Mouse (Mus musculus): ENCODE measurements around the gene Klhl18. TPM values are rescaled to one million over a fixed set of nuclear protein-coding genes. Genes with fewer than 3 reads are reported as not detected.

Gene Klhl18
- polyA plus RNA-seq (2016; fragmentation: Nextera tagmentation; extraction: Ambion mirVana), result 9.0 and 10.0 TPM in 2 replicates

DNA sequence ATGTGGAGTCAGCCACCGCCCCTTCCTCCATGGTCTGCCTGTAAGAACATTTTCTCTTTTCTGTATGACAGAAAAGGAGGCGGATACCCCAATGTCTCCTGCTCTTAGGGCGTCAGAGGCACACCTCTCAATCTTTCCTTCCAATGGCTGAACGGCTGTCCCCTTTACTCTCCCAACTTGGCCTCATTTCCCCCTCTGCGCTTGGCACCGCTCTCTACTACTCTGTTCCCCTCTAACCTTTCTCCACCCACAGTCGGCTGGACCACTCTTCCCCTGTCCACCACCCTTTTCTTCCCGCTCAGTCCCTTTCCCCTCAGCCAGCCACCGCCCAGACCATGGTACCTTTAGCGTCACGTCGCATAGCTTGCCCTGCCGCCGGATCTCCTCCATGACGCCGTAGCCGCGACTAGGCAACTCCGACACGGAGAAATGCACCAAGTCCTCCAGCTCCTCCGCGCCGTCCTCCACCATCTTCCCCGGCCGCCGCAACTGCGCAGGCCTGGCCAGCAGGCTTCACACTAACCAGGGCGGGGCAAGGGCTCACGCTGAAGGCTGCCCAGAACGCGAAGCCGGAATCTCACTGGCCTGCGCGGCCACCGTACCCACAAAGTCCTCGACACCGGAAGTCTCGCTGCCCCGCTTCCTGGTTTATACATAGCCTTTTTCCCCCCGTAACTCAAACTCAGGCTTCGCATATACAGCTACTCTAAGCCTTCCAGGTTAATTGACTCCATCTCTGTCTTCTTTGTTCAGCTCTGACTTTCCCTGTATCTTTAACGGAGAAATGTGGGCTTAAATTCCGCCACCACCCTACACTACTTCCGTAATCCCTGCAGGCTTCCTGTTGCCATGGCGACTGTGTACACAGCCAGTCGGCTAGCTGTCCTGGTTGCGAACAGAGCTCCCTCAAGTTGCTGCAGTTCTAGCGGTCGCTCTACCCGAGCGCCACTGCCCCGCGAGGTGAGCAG, at the start of gene Klhl18, which contains the start of gene Kif9:
Gene Klhl18 (minus strand): TSS at position 571 of the 968 bp plus-strand sequence.
Gene Kif9 (plus strand): TSS at position 835 of the 968 bp plus-strand sequence.
- H3K4me3 ChIP-seq, result peak within 1 kb of the TSS; percentile 87

GRCm38 (mm10) chr9:110525737-110526136, 49.2 kb upstream of the Klhl18 start:
- Histone ChIP-seq H3K27ac (no peak overlapping the region), H3K36me3 (no peaks in the 10 kb centered on the region), H3K9me3 (no peaks in the 10 kb centered on the region), H3K4me3 (no peak overlapping the region), H3K4me1 (no peaks in the 10 kb centered on the region), H3K27me3 (ENCODE audit: insufficient read depth, poor library complexity, severe bottlenecking) (no peaks in the 10 kb centered on the region)
- no peak for DNase-seq (ENCODE audit: low spot score)
- 45% methylated on average over 2 of the region's 2 CpGs for WGBS

More for the DNA sequence above, at the start of gene Klhl18, which contains the start of gene Kif9:
- peaks cover 8% of the 10 kb centered on the region for H3K4me1 ChIP-seq
- H3K27me3 ChIP-seq (ENCODE audit: insufficient read depth, poor library complexity, severe bottlenecking), result peaks cover 19% of the 10 kb centered on the region
- WGBS, result under 1% methylated on average over 53 of the region's 53 CpGs
- peaks cover 9% of the 10 kb centered on the region for H3K36me3 ChIP-seq
- H3K27ac ChIP-seq, result peak within 1 kb of the TSS; percentile 93
- DNase-seq (ENCODE audit: low spot score), result peak; percentile 98
- H3K9me3 ChIP-seq, result no peaks in the 10 kb centered on the region

GRCm38 (mm10) chr9:110490913-110491312, 14.4 kb upstream of the Klhl18 start:
- no peaks in the 10 kb centered on the region for H3K9me3 ChIP-seq
- DNase-seq (ENCODE audit: low spot score), result no peak
- 54% methylated on average over 5 of the region's 5 CpGs for WGBS
- H3K4me3 ChIP-seq, result no peak overlapping the region
- H3K4me1 ChIP-seq, result no peaks in the 10 kb centered on the region
- H3K27me3 ChIP-seq (ENCODE audit: insufficient read depth, poor library complexity, severe bottlenecking), result no peaks in the 10 kb centered on the region
- H3K27ac ChIP-seq, result no peak overlapping the region
- no peaks in the 10 kb centered on the region for H3K36me3 ChIP-seq

DNA sequence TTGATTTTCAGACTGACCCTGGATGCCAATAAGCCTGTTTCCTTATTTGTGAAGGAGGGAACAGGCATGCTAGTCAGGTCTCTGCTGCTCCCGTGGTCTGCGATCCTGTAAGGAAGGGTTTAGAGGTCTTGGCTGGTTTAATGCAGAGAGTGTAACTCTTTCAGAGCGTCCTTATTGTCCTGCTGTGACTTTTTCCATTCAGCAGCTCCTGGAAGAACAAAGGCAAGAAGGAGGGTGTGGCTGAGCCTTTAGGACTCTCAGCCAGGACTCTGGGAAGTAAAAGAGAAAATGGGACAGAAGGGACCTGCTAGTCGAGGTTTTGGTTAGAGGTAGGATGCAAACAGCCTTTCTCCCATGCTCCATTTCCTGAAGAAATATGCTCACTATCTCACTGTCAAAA, 12.3 kb upstream of the Klhl18 start:
- Histone ChIP-seq H3K4me3 (no peak overlapping the region), H3K4me1 (no peaks in the 10 kb centered on the region), H3K27me3 (ENCODE audit: insufficient read depth, poor library complexity, severe bottlenecking) (no peaks in the 10 kb centered on the region), H3K27ac (no peak overlapping the region), H3K9me3 (no peaks in the 10 kb centered on the region), H3K36me3 (no peaks in the 10 kb centered on the region)
- DNase-seq (ENCODE audit: low spot score), result no peak
- 60% methylated on average over 4 of the region's 4 CpGs for WGBS

DNA sequence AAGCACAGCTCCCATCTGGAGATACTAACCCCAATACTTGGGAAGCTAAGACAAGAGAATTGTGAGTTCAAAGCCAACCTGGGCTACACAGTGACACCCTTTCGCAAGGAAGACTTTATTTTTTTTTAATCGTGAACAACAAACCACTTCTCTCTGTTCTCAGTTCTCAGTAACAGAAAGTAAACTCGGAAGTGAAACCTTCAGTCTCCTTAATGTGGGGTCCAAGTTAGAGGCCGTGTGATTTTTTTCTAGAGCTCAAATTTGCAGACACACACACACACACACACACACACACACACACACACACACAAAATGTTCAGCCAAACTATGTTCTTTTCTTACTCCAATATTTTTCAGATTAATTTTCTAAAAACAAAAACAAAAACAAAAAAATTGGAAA, 2.1 kb upstream of the Klhl18 start:
- Histone ChIP-seq H3K9me3 (no peaks in the 10 kb centered on the region), H3K27me3 (ENCODE audit: insufficient read depth, poor library complexity, severe bottlenecking) (peaks cover 19% of the 10 kb centered on the region), H3K36me3 (no peaks in the 10 kb centered on the region), H3K4me3 (no peak overlapping the region), H3K4me1 (peaks cover 8% of the 10 kb centered on the region), H3K27ac (no peak overlapping the region)
- DNase-seq (ENCODE audit: low spot score), result no peak
- 69% methylated on average over 4 of the region's 4 CpGs for WGBS

DNA sequence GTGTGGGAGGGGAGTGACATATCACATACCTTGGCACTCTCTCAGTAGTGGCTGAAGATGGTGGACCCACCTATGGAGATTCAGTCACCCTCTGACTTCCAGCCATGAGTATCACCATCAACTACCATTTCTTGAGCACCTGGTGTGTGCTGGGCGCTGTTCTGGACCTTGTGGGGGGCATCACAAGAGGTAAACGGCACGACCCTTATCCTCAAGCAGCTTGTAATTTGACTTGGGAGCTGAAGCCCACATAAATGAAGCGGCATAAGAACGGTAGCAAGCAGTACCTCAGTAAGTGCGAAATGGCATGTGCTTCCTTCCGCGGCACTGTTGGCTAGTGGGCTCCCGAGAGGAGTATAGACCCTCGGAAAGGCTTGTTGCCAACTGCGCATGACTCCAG, 1.5 kb upstream of the Klhl18 start:
- Histone ChIP-seq H3K4me1 (peaks cover 8% of the 10 kb centered on the region), H3K4me3 (no peak overlapping the region)
- 43% methylated on average over 11 of the region's 11 CpGs for WGBS

DNA sequence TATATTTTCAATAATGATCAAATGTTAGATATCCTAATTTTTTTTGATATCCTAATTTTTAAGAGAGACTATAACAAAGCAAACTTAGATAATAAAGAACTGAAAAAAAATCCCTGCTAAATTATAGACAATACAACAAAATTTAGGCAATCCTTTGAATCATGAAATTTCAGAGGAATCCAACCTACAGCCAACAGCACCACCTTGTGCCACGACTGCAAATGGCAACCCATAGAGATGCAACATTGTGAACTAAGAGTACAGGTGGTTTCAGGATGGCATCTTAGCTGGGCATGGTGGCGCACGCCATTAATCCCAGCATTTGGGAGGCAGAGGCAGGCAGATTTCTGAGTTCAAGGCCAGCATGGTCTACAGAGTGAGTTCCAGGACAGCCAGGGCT, 10.3 kb downstream of the Klhl18 start:
- H3K27me3 ChIP-seq (ENCODE audit: insufficient read depth, poor library complexity, severe bottlenecking), result no peaks in the 10 kb centered on the region
- no peaks in the 10 kb centered on the region for H3K4me1 ChIP-seq
- H3K27ac ChIP-seq, result no peak overlapping the region
- no peak overlapping the region for H3K4me3 ChIP-seq
- no peaks in the 10 kb centered on the region for H3K9me3 ChIP-seq
- peaks cover 10% of the 10 kb centered on the region; the same call in 1 of the 2 replicates for H3K36me3 ChIP-seq
- DNase-seq (ENCODE audit: low spot score), result no peak
- 77% methylated on average over 3 of the region's 3 CpGs for WGBS

More for the DNA sequence above, 1.5 kb upstream of the Klhl18 start:
- Histone ChIP-seq H3K9me3 (no peaks in the 10 kb centered on the region), H3K27me3 (ENCODE audit: insufficient read depth, poor library complexity, severe bottlenecking) (peaks cover 19% of the 10 kb centered on the region), H3K36me3 (peaks cover 4% of the 10 kb centered on the region; the same call in 1 of the 2 replicates), H3K27ac (no peak overlapping the region)
- DNase-seq (ENCODE audit: low spot score), result no peak

GRCm38 (mm10) chr9:110465336-110465735, 11.2 kb downstream of the Klhl18 start:
- 90% methylated on average over 6 of the region's 6 CpGs for WGBS

DNA sequence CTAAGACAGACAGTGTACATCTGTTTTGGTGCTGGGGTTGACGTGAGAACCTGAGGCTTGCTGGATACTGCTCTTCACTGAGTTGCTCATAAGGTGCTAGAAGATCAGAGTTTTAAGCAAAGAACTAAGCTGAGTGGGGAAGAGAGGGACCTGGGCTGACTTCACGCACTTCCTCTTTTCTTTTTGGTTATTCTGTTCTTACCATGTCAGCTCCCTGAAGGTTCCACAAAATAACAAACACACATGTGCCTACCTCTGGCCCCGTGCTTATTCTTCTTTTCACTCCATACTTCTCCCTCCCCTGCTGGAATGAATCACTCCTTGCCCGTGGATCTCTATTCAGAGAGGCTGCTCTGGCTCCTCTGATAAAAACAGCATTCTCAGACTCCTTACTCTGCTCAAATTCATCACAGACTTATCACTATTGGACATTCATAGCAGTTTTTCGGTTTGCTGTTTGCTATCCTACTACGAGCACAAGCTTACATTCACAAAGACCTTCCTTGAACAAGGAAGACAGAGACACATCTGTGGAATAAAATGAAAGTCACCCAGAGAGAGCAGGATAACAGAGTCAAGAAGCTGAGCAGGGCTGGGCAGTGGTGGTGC, 12.4 kb downstream of the Klhl18 start:
- Histone ChIP-seq H3K27me3 (ENCODE audit: insufficient read depth, poor library complexity, severe bottlenecking) (no peaks in the 10 kb centered on the region), H3K9me3 (no peaks in the 10 kb centered on the region), H3K4me3 (no peak overlapping the region), H3K36me3 (peaks cover 10% of the 10 kb centered on the region; the same call in 1 of the 2 replicates), H3K4me1 (peaks cover 10% of the 10 kb centered on the region; the same call in 1 of the 2 replicates), H3K27ac (no peak overlapping the region)
- 83% methylated on average over 6 of the region's 6 CpGs for WGBS
- no peak for DNase-seq (ENCODE audit: low spot score)

More at GRCm38 (mm10) chr9:110465336-110465735, 11.2 kb downstream of the Klhl18 start:
- H3K9me3 ChIP-seq, result no peaks in the 10 kb centered on the region
- peaks cover 10% of the 10 kb centered on the region; the same call in 1 of the 2 replicates for H3K36me3 ChIP-seq
- no peak overlapping the region for H3K4me3 ChIP-seq
- DNase-seq (ENCODE audit: low spot score), result no peak
- H3K27me3 ChIP-seq (ENCODE audit: insufficient read depth, poor library complexity, severe bottlenecking), result no peaks in the 10 kb centered on the region
- no peak overlapping the region for H3K27ac ChIP-seq
- 0 out of 2 replicates have a peak, but pooled peaks cover 3% of the 10 kb centered on the region for H3K4me1 ChIP-seq

- 70% methylated on average over 7 of the region's 7 CpGs for WGBS
- no peak for DNase-seq (ENCODE audit: low spot score)
Measured at GRCm38 (mm10) chr9:110462321-110462720, 14.2 kb downstream of the Klhl18 start.

DNA sequence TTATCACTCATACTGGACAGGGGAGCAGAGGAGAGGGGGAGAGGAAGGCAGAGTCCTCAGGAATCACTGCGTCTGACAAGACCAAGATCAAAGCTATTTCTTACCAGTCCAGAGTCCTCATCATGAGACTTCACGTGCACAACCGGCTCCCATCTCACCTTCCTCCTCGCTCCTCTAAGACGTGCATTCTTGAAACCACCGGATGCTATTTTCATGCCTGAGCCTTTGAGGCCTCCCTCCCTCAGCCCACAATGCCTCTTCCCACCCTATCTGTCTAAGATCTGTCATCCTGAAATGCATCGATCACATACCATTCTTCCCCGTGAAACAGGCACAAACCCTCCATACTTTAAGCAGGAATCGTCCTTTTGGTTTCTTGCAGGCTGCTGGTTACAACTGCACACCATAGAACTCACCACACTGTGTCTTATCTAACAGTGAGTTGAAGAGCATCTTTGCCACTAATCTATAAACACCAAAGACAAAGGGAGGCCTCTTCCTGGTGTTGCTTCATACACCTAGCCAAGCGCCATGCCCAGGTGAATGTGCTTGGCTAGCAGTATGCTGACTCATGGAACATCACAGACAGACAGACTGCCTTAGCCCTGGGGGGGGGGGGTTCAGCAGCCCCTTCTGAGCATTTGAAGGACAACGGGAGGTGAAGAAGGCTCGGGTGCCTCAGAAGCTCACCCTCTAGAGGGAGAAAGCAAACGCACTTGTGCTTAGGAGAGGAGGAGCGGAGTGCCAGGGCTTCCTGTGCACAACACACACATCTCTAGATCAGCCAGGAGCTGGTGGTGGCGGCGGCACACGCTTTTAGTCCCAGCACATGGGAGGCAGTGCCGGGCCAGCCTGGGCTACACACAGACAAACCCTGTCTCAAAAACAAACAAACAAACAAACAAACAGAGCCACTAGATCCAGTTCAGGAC, 15.3 kb downstream of the Klhl18 start:
- Histone ChIP-seq H3K36me3 (0 out of 2 replicates have a peak, but pooled peaks cover 5% of the 10 kb centered on the region), H3K4me3 (no peak overlapping the region), H3K9me3 (no peaks in the 10 kb centered on the region), H3K27me3 (ENCODE audit: insufficient read depth, poor library complexity, severe bottlenecking) (no peaks in the 10 kb centered on the region), H3K27ac (no peak overlapping the region), H3K4me1 (peaks cover 20% of the 10 kb centered on the region)
- 78% methylated on average over 18 of the region's 18 CpGs for WGBS
- no peak for DNase-seq (ENCODE audit: low spot score)

More at GRCm38 (mm10) chr9:110462321-110462720, 14.2 kb downstream of the Klhl18 start:
- Histone ChIP-seq H3K4me1 (peaks cover 18% of the 10 kb centered on the region), H3K9me3 (no peaks in the 10 kb centered on the region), H3K27ac (no peak overlapping the region), H3K36me3 (0 out of 2 replicates have a peak, but pooled peaks cover 7% of the 10 kb centered on the region), H3K27me3 (ENCODE audit: insufficient read depth, poor library complexity, severe bottlenecking) (no peaks in the 10 kb centered on the region), H3K4me3 (no peak overlapping the region)

- Histone ChIP-seq H3K27ac (no peak overlapping the region; the same call in 1 of the 2 replicates), H3K36me3 (peaks cover 8% of the 10 kb centered on the region), H3K27me3 (ENCODE audit: insufficient read depth, poor library complexity, severe bottlenecking) (no peaks in the 10 kb centered on the region), H3K4me3 (no peak overlapping the region), H3K4me1 (peaks cover 20% of the 10 kb centered on the region), H3K9me3 (no peaks in the 10 kb centered on the region)
- 30% methylated on average over 2 of the region's 2 CpGs for WGBS
- no peak for DNase-seq (ENCODE audit: low spot score)
Measured at GRCm38 (mm10) chr9:110459145-110459727, 17.3 kb downstream of the Klhl18 start.
